Mouse (Mus musculus) lung, embryonic 14.5 days (tissue): ENCODE measurements around the gene Naglu. TPM values are rescaled to one million over a fixed set of nuclear protein-coding genes. Genes with fewer than 3 reads are reported as not detected.

Experiments
- ATAC-seq: fragments of 200-750 bp; cut with Nextera tagmentation; 2 replicates; pipeline ENCODE4 v1.8.0; 2017; ENCODE audit warnings: mild to moderate bottlenecking, moderate TSS enrichment, moderate library complexity; ENCODE audit not compliant: insufficient read depth
- DNase-seq: peaks from one replicate; pipeline ENCODE4 v3.0.0-alpha.2; 2015
- H3K27ac ChIP-seq: fragments of 300-500 bp; sonication (generic); 2 replicates; pipeline ENCODE4 v1.5.1; 2014; ENCODE audit warnings: low read depth, mild to moderate bottlenecking, moderate library complexity
- H3K27me3 ChIP-seq: fragments of 300-500 bp; sonication (generic); 2 replicates; pipeline ENCODE4 v1.6.1; 2014; ENCODE audit warnings: low read length, control low read depth; ENCODE audit not compliant: insufficient read depth
- H3K36me3 ChIP-seq: fragments of 300-500 bp; sonication (generic); 2 replicates; pipeline ENCODE4 v1.6.1; 2014; ENCODE audit warnings: control low read depth; ENCODE audit not compliant: insufficient read depth
- H3K4me1 ChIP-seq: fragments of 300-500 bp; sonication (generic); 2 replicates; pipeline ENCODE4 v1.6.1; 2014; ENCODE audit warnings: antibody characterized with exemption, control low read depth; ENCODE audit not compliant: insufficient read depth
- H3K4me2 ChIP-seq: fragments of 300-500 bp; sonication (generic); 2 replicates; pipeline ENCODE4 v1.6.1; 2014; ENCODE audit warnings: mild to moderate bottlenecking
- H3K4me3 ChIP-seq: fragments of 300-500 bp; sonication (generic); 2 replicates; pipeline ENCODE4 v1.5.1; 2014; ENCODE audit warnings: low read depth, low read length
- H3K9ac ChIP-seq: fragments of 300-500 bp; sonication (generic); 2 replicates; pipeline ENCODE4 v1.6.1; 2014
- H3K9me3 ChIP-seq: fragments of 300-500 bp; sonication (generic); 2 replicates; pipeline ENCODE4 v1.6.1; 2016; ENCODE audit warnings: low read depth, low read length, control low read depth
- CTCF ChIP-seq: IDR thresholded peaks from 2 replicates; pipeline ENCODE4 v1.5.1; 2016; ENCODE audit warnings: antibody characterized with exemption, low read depth
- WGBS: fragments of 180-500 bp; shearing (Covaris S2); extraction: QIAGEN DNeasy Blood & Tissue Kit; methylation state at CpG from one replicate; pipeline ENCODE4 v1.1.7; 2014; 5-methylcytosine and 5-hydroxymethylcytosine counted together
- polyA plus RNA-seq: library from polyadenylated mRNA; unstranded; fragments of >200 nt; fragmentation: Nextera tagmentation; extraction: Ambion mirVana; gene quantifications from 2 replicates; pipeline ENCODE4 v1.2.1, GENCODE M21; 2014

Gene Naglu
- polyA plus RNA-seq, 1 experiment from 2014 or later, result 13.2 TPM

DNA sequence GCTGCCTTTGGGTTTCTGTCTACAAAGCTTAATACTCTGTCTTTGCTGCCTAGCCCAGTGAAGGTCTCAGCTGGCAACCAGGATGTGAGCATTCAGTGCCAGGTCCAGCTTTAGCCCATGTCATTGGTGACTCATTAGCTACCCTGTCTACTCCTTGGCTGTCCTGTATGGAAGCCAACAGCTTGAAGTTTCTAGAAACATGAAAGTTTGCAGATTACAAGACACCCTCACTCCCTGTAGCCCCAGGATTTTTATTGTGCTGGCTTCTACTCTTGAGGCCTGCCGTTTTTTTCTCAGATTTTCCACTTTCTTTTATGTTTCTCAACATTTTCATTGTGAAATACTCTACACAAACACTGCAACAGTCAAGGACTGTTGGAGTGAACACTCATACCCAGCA, 20.1 kb downstream of the Naglu start:
- 87% methylated on average over 1 of the region's 1 CpGs for WGBS
- no peak for DNase-seq
- peaks cover 57% of the 10 kb centered on the region for H3K36me3 ChIP-seq

DNA sequence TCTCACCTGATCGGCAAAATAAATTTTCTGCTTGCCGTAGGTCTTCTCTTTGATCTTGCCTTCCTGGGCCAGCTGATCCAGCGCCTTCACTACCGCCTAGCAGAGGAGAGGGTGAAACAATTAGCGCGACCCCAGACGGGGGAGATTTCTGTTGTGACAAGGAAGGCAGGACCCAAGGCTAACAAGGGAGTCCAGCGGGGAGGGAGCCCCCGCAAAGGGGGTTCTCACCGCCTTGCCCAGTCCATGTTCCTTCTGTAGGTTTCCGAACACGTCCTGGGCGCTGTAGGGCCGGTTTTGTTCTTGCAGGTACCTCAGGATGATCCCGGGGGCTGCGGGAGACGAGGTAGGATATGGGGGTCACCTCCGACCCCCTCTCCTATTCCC, 25.1 kb downstream of the Naglu start:
- no peaks in the 10 kb centered on the region for H3K9me3 ChIP-seq
- DNase-seq (no peak), ATAC-seq (no peak)
- TF ChIP-seq CTCF, result no peak
- peak overlapping the region; percentile 67 for H3K9ac ChIP-seq
- H3K4me1 ChIP-seq, result no peaks in the 10 kb centered on the region
- 0% methylated on average over 18 of the region's 18 CpGs for WGBS
- H3K4me3 ChIP-seq, result peak overlapping the region; percentile 71
- H3K36me3 ChIP-seq, result peaks cover 73% of the 10 kb centered on the region
- H3K4me2 ChIP-seq, result peak overlapping the region; percentile 96
- H3K27me3 ChIP-seq, result no peaks in the 10 kb centered on the region
- peak overlapping the region; percentile 33; the same call in 1 of the 2 replicates for H3K27ac ChIP-seq

More for the DNA sequence above, 20.1 kb downstream of the Naglu start:
- no peak for TF ChIP-seq CTCF
- H3K4me1 ChIP-seq, result peaks cover 4% of the 10 kb centered on the region
- no peaks in the 10 kb centered on the region for H3K9me3 ChIP-seq
- H3K4me3 ChIP-seq, result no peak overlapping the region
- H3K27ac ChIP-seq, result no peak overlapping the region
- ATAC-seq, result no peak
- H3K4me2 ChIP-seq, result no peak overlapping the region
- H3K27me3 ChIP-seq, result no peaks in the 10 kb centered on the region
- no peak overlapping the region for H3K9ac ChIP-seq

DNA sequence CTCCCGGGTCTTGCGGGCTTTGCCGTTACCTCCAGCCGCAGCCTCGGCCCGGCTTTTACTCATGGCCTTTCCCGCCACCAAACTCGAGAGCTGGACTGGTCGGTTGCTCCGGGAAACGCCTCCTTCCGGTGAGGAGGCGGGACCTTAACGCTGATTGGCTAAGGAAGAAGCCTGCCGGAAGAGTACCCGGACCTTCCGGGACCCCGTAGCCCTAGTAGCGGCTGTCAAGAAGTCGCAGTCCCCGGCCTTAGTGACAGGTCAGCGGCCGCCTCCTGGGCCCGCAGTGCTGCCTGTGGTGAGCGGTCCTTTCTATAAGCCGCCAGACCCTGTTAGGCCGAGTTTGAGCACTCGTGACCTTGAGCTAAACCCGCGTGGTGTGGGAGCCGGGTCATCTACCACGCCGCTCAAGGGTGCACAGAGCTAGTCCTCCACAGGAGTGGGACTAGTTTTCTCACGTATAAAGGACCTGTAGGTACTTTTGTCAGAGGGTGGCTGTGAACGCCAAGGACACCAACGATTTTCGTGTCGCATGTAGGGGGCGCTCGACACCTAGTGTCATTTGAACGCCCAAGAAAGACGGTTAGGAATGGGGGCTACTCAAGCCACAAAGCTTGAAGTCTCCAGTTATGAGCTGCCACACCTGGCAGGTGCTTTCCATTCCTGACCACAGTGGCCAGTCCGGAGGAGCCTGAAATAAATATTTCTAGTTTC, 25.7 kb downstream of the Naglu start, which contains the start of gene Psmc3ip:
Gene Psmc3ip, minus strand, starts transcription at position 123 of the 711 bp plus-strand sequence.
- Histone ChIP-seq H3K9me3 (no peaks in the 10 kb centered on the region), H3K4me2 (peak within 1 kb of the TSS; percentile 96), H3K4me1 (no peaks in the 10 kb centered on the region), H3K27ac (peak within 1 kb of the TSS; percentile 81), H3K9ac (peak within 1 kb of the TSS; percentile 67), H3K27me3 (no peaks in the 10 kb centered on the region), H3K4me3 (peak within 1 kb of the TSS; percentile 71), H3K36me3 (peaks cover 73% of the 10 kb centered on the region)
- peak; percentile 99 for DNase-seq
- under 1% methylated on average over 43 of the region's 43 CpGs for WGBS
- peak; percentile 84 for TF ChIP-seq CTCF
- peak; percentile 97 for ATAC-seq

DNA sequence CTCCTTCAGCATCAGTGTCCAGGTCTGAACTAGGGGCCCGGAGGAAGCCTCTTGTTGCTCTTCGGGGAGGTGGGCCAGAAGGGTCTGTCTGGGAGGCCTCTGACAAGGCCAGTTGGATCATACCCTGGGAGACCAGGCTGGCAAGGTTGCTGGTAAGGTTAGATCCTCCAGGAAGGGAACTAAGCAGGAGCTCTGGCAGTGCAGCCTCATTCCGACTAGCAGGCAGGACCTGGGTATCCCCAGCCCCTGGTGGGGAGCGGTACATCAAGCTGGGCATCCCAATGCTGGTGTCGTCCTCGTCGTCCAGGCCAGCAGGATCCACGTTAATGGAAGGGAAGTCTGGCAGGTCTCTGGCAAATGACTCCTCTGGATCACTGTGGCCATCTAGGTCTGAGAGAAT, 28.4 kb downstream of the Naglu start:
- no peak for DNase-seq
- Histone ChIP-seq H3K27ac (no peak overlapping the region), H3K9me3 (no peaks in the 10 kb centered on the region), H3K36me3 (peaks cover 73% of the 10 kb centered on the region), H3K4me3 (no peak overlapping the region), H3K27me3 (no peaks in the 10 kb centered on the region), H3K4me1 (no peaks in the 10 kb centered on the region), H3K4me2 (no peak overlapping the region), H3K9ac (no peak overlapping the region; the same call in 1 of the 2 replicates)
- no peak for TF ChIP-seq CTCF
- WGBS, result 91% methylated on average over 8 of the region's 8 CpGs
- ATAC-seq, result no peak

DNA sequence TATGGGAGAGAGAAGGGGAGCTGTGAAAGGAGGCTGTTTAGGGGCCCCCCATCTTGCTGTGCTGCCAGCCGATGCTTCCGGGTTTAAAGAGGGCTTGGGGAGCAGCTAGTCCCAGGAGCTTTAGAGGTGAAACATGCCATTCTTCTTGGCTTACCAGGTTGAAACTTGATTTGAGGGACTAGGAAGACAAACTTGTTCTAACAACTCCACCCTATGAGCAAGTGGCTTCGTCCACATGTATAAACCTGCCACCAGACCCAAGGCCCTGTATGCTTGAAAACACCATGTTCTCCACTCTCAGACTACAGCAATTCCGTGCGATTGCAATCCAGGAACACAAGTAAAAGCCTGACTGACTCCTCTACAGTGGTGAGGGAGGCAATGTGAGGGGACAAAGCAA, 33.2 kb downstream of the Naglu start:
- Histone ChIP-seq H3K9ac (no peak overlapping the region), H3K9me3 (no peaks in the 10 kb centered on the region), H3K27me3 (no peaks in the 10 kb centered on the region), H3K4me3 (no peak overlapping the region), H3K4me2 (no peak overlapping the region), H3K36me3 (peaks cover 72% of the 10 kb centered on the region), H3K4me1 (no peaks in the 10 kb centered on the region), H3K27ac (no peak overlapping the region)
- ATAC-seq, result no peak
- 87% methylated on average over 5 of the region's 5 CpGs for WGBS
- no peak for DNase-seq
- no peak for TF ChIP-seq CTCF

DNA sequence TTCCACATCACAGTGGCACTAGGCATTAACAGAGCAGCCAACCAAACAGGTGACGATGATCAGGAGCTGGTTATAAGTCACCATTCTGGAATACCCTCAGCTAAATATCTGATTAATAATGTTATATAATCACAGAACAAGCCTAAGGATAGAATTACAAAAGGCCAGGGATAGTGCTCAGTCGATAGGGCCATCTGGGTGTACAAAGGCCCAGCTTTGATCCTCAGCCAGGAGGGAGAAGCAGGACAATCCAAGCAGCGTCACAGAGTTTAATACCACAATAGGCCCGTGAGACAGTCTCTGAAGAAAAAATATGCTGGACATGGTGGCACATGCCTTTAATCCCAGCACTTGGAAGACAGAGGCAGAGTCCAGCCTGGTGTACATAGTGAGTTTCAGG, 39.5 kb downstream of the Naglu start:
- H3K4me1 ChIP-seq, result no peaks in the 10 kb centered on the region
- no peak overlapping the region for H3K4me3 ChIP-seq
- H3K27ac ChIP-seq, result no peak overlapping the region
- H3K9ac ChIP-seq, result no peak overlapping the region
- 0 out of 2 replicates have a peak, but pooled peaks cover 12% of the 10 kb centered on the region for H3K36me3 ChIP-seq
- H3K4me2 ChIP-seq, result no peak overlapping the region
- ATAC-seq, result no peak
- 79% methylated on average over 4 of the region's 4 CpGs for WGBS
- TF ChIP-seq CTCF, result no peak
- no peak for DNase-seq
- H3K27me3 ChIP-seq, result no peaks in the 10 kb centered on the region
- H3K9me3 ChIP-seq, result no peaks in the 10 kb centered on the region

DNA sequence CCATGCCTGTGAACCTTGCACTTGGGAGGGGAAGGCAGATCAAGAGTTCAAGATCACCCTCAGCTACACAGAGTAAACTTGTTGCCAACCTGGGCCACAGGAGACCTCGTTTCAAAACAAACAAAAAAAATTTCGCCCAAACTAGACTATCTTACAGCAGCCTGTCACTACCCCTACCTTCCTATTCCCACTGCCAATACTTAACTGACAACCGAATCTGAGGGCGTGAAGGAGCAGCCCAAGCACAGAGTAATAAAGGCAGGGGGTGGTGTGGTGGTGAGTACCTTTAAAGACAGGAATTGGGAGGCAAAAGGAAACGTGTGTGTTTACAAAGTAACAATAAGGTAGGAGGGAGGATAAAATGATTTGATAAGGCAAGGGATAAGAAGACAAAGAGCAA, 40.9 kb downstream of the Naglu start:
- Histone ChIP-seq H3K4me3 (no peak overlapping the region), H3K9ac (no peak overlapping the region), H3K27ac (no peak overlapping the region), H3K27me3 (no peaks in the 10 kb centered on the region), H3K4me1 (no peaks in the 10 kb centered on the region), H3K36me3 (peaks cover 15% of the 10 kb centered on the region; the same call in 1 of the 2 replicates), H3K9me3 (no peaks in the 10 kb centered on the region), H3K4me2 (no peak overlapping the region)
- WGBS, result 44% methylated on average over 5 of the region's 5 CpGs
- ATAC-seq, result no peak
- no peak for DNase-seq
- TF ChIP-seq CTCF, result no peak
